Mouse (Mus musculus): Measurements from ENCODE around the gene Igsf10.
"Not testable (repeated sequence)": the region's sequence is repeated elsewhere in the genome, so short reads cannot be mapped to it uniquely, and the experiment has no call there.

Igsf10 gene

DNA sequence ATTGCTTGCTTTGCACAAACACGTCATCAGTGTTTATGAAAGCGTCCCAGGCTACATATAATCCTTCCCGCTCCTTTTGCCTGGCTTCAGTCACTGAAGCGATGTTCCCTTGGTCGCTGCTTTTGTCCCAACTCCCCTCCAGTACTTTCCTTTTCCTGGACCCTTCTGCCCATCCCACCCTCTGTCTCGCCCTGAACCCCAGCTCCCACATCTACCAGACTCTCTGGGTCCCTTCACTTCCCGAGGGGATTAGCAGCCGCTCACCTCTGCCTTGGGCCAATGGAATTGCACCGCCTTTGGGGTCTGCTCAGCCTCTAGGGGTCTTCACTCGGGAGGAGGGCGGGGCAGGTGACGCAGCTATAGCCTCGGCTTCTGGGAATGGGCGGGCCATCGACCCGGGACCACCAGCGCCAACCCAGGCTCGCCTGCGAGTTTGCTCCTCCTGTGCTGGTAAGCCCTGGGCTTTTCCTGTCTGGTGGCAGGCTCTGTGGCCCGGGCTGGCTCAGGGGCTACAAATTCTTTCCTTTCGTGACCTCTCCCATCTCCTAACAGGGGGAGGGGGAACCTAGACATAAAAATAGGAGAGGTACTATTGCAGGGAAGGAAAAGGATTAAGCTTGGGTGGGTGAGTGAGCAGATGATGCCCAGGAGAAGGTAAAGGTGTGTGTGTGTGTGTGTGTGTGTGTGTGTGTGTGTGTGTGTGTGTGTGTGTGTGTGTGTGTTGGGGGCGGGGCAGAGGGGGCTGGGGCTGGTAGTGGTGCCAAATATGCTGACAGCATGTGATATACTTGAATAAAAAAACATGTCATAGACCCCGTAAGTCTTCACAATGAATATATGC is at the start of gene Igsf10:
Gene Igsf10, minus strand, starts transcription at position 330 of the 841 bp plus-strand sequence.
- no peak for DNase-seq (ENCODE audit: low read depth)

DNA sequence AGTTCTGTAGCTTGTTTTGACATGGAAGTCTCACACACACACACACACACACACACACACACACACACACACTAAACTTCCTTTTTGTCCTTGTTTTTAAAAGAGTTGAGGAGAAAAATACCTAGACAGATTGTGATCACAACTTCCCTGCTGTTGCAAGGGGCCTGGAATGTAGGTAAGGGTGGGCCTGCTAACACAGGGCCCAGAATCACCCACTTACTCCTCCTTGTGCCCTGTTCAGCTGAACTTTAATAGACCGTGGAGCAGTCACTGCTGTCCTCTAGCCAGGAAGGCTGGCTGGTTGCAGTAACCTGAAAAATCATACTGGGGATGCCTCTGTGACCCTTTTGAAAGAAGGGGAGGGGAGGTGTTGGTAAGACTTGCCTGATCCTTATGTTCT is 41.4 kb upstream of the Igsf10 start:
- no peak for DNase-seq (ENCODE audit: low read depth)

DNA sequence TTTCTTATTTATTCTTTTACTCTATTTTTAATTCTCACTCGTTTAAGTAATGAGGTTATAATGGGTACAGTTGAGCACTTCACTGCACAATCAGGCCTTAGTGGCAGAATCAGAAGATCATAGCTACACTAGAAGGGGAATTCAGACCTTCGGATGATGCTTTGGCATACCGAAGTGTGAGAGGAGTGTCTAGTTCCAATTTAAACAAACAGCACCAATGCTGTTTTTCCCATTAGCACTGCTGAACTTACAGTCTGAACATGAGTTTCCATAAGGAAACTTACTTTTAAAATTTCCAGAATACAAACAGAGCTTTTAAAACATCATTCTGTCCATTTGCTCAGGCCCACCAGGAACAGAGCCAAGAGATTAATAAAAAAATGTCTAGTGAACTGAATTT is 40.8 kb upstream of the Igsf10 start:
- no peak for DNase-seq (ENCODE audit: low read depth)

DNA sequence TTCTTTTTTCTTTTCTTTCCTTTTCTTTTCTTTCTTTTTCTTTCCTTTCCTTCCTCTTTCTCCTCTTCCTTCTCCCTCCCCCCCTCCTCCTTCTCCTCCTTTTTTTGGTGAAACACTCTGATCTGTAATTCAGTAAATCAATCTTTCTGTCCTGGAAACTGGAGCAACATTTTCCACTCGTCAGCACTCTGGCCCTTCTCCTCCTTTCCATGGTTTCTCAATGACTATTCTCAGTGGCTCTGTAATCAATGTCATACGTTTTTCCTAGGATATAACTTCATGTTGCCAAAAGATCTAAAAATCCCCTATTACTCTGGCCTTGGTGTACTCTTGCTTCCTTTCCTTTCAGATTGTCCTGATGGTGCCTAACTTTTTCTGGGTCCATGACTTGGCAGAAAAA is 40.1 kb upstream of the Igsf10 start:
- DNase-seq (ENCODE audit: low read depth), result no peak

DNA sequence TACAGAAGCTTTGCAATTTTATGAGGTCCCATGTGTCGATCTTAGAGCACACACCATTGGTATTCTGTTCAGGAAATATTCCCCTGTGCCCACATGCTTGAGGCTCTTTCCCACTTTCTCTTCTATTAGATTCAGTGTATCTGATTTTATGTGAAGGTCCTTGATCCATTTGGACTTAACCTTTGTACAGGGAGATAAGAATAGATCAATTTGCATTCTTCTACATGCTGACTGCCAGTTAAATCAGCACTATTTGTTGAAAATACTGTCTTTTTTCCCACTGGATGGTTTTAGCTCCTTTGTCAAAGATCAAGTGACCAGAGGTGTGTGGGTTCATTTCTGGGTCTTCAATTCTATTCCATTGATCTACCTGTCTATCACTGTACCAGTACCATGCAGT is 34.6 kb upstream of the Igsf10 start:
- DNase-seq (ENCODE audit: low read depth), result not testable (repeated sequence)

DNA sequence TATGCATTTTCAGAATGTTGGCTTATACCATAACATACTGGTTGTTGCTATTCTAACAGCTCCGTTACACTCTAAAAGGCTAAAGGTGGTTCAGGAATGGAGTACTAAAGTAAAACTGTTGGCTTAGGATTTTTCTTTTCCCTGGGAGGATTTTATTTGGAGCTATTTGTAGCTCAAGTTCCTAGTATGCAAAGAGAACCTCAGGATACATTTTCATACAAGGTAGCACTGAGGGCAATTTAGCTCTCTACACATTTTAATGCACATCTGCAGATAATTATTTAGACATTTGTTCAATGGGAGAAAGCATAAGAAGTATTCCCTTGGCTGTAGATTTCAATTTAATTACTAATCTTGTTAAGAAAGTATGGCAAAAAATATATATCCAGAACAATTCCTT is 17.7 kb upstream of the Igsf10 start:
- no peak for DNase-seq (ENCODE audit: low read depth)

DNA sequence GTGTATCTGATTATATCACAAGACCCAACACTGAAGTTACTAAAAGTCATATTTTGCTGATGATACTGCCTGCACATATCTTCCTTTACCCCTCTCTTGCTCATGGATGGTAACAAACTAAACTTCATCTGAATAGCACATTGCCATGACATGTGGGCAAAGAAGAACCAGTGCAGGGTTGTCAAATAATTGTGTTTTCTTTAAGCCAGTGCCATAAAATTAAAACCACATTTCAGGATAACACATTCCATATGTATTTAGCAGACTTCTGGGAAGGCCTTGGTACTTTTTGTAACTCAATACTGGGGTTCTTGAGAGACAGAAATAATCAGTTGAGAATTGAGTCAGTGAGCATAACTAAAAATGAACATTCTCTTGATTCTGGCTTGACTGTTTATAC is 15.9 kb upstream of the Igsf10 start:
- DNase-seq (ENCODE audit: low read depth), result no peak

DNA sequence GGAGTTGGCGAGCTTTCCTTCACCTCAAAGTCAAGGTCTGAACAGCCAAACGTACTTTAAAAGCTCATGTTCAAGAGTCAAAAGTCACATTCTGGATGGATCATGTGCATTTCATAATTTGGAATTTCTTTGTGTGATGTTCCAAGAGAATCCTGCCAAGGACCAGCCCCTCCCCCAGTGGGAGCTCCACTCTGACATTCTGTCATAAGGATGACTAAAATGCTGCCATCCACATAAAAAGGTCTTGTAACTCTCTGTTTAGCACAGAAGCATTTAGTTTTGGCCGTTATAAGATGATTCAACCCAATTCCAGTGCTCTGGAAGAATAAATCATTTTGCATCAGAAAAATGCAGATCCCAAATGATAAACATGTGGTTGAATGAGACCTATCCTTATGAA is 10.0 kb upstream of the Igsf10 start:
- DNase-seq (ENCODE audit: low read depth), result no peak

DNA sequence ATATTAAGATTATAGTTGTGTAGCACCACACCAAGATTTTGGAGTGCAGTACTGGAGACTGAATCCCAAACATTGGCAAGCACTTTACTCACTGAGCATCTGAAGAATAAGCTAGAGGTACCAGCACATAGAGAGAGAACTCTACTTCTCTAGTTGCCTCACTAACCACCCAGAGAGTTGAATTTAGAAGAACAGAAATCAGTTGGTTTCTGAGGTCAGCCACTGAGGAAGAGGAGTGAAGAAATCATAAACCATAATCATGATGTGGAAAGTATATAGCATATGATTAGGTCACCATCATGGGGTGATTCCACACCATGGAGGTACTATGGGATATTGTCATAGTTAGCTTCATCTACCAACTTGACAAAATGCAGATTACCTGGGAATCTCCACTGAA is 7.6 kb upstream of the Igsf10 start:
- DNase-seq (ENCODE audit: low read depth), result no peak

DNA sequence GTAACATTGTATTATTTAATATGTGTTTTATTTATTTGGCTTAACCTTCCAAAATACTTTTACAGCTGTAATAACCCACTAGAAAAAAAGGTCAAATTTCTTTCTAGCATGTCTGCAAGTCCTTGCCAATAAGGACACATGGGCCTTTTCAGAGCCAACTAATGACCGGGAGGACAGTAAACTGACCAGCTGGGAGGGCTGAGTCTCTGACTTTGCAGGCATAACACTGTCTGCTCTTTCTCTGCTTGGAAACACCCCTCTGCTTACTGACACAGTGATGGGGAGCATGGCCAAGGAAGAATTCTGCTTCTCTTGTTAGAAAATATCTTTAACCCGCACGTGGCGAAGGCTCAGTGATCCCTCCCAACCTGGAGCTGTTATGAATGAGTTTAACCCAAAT is 1.2 kb downstream of the Igsf10 start:
- DNase-seq (ENCODE audit: low read depth), result no peak

DNA sequence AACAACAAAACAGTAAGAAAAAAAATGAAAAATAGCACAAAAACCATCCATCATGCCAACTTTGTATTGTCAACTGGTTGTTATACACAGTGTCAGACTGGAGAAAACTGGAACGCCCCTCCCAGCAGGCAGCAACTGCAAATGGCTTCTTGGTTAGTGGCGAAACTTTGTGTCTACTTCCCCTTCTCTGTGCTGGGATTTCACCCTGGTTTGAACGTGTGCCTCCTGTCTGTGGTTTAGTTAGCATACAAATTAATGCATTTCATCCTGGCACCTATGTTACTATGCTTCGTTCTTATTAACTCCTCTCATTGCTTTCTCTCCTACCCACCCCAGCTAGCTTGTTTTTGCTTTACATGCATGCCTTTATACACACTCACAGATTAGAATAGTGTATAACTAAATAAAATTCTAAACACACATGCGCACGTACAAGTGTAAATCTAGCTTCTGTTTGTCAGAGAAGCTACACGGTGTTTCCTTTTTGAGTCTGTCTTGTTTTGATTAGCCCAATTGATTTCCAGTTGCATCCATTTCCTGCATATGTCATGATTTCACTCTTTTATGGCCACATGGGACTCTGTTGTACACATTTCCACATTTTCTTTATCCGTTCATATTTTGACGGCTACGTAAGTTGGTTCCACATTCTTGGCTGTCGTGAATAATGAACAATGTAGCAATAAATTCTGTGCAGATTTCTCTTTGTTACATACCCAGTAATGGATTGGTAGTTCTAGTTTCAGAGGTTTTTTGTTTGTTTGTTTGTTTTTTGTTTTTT is 2.4 kb downstream of the Igsf10 start:
- DNase-seq (ENCODE audit: low read depth), result no peak

DNA sequence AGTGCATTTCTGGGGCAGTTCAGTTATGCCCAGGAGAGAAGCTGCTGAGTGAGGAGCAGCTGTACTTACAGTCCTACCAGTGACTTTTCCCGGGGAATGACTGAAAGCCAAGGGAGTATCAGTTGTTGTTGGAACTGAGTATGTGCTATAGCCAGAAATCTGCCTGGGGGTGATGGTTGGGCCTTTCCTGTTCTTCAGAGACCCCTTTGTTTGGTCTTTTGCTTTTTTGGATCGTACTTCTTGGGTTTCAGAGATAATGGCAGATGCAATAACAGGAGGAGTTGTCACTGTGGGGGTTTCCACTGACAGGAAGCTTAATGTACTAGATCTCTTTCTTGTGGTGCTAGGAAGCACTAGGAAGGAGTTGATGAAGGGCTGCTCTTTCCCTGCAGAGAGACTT is 15.7 kb downstream of the Igsf10 start:
- DNase-seq (ENCODE audit: low read depth), result no peak

DNA sequence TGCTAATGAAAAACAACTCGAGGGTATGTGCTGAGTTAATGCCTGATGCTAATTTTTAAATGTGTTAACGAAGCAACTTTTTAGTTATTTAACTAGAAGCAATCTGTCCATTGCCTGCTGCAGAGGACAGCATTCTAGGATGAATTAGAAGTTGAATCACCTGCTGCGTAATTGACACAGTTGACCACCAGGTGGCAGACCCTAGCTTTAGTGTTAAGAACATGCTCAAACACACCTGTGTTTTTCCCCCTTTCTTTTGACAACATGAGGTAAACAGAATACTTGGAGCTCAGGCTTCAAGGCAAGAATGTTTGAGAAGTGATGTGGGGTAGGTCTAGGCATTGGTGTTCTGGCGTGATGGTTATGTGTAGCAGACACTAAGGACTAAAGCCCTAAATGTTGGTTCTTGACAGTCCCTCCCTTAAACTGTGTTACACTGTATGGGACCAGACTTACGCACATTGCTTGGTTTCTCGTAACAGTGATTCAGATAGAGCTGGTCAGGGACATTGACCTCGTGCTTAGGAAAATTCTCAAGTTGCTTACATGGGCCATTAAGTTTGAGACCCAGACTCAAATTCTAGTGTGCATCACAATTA is 22.8 kb downstream of the Igsf10 start:
- peak; percentile 14 for DNase-seq (ENCODE audit: low read depth)

DNA sequence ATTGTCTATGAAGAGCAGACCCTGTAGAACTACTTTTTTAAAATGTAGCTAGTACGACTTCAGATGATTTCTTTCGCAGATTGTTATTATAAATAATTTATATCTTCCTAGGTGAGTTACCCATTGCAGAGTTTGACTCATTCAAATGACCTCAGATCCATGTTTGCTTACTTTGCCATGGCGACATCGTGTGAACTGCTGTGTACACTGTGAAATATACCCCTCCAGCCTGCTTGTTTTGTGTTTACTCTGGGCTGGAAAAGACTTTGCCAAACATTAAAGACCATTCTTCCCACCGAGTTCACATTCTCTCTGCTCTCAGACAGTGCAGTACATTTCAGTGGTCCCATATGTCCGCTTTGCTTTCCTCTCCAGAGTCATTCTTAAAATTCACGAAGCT is 28.1 kb downstream of the Igsf10 start:
- no peak for DNase-seq (ENCODE audit: low read depth)

DNA sequence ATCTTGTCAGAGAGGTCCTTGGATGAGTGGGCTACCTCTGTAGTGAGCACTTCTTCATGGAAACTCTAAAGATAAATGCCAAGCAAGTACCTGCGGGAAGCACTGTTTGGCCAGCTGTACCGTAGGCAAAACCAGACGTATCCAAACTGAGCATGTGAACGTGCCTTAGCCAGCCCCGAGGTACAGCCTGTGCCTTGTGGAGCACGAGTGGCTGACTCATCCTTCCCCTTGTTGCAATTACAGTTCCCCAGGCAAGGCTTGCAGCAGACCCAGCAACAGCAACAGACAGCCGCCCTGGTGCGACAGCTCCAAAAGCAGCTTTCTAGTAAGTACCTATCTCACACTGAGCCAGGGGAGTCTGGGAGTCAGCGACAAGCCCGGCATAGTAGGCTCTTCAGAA is 31.6 kb downstream of the Igsf10 start:
- no peak for DNase-seq (ENCODE audit: low read depth)

DNA sequence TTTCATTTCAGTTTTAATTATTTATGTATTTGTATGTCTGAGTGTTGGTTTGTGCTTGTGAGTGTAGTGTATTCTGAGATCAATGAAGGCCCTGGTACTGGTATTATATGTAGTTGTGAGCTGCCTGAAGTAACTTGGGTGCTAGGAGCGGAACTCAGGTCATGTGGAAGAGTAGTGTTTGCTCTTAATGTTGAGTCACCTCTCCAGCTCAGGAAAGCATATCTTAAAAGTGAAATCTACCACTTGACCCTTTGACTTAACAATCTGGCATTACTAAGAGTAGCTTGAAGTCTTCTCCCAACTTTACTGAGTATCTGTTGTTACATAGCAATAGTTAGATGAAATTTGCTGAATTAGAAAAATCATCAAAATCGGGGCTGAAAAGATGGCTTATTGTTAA is 38.7 kb downstream of the Igsf10 start:
- DNase-seq (ENCODE audit: low read depth), result no peak

DNA sequence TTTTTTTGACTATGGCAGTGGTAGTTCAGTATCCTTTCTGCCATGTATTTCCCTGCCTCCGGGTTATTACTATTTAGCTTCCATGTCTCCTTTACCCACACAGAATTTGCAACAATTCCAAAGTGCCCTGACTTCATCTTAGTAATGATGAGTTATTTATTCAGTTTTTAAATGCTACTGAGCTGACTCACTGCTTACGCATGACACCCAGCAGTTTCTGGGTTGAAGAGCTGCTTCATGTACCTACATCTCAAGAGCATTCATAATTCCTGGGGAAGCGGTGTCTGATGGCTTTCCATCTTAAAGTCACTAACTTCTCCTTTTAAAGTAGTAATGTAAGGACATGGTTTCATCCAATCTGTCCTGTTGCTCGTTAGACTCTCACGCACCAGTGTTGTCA is 39.2 kb downstream of the Igsf10 start:
- DNase-seq (ENCODE audit: low read depth), result no peak

DNA sequence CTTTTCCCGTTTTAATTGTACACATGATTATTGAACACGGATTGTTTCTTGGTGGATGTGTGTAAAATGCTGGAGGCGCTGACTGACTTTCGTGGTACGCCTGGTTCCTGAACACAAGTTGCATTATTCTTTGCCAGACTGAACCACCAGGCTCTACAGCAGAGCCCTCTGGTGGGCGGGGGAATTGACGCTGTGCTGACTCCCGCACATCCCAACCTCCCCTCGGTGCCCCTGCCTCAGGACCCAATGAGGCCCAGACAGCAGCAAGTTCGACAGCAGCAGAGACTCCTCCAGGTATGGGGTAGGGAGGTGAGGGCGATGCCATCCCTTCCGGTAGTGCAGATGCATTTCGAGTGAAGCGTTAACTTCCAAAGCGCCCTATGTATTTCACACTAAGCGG is 46.5 kb downstream of the Igsf10 start:
- DNase-seq (ENCODE audit: low read depth), result no peak

DNA sequence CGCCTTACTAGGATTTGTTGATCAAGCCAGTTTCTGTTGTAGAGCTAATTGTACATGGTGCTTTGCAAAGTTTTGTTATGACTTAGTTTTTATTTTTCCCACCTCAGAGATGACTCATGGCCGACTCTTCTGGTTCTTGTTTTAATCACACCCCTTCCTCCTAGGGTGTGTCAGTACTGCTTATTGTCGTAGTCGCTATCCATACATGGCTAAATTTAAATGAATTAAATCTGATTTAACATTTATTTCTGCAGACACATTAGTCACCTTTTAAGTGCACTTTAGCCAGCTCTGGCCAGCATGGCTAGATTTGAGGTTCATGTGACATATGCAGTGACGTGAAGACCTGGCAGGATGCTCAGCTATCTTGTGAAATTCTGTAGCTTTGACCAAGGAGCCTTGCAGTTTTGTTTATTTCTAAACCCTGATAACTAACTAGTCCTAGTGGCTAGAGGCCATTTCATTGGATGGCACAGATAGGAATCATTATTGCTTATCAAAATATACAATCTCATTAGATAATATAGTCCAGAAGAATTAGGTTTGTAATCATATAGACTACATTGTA is 47.5 kb downstream of the Igsf10 start:
- DNase-seq (ENCODE audit: low read depth), result no peak

DNA sequence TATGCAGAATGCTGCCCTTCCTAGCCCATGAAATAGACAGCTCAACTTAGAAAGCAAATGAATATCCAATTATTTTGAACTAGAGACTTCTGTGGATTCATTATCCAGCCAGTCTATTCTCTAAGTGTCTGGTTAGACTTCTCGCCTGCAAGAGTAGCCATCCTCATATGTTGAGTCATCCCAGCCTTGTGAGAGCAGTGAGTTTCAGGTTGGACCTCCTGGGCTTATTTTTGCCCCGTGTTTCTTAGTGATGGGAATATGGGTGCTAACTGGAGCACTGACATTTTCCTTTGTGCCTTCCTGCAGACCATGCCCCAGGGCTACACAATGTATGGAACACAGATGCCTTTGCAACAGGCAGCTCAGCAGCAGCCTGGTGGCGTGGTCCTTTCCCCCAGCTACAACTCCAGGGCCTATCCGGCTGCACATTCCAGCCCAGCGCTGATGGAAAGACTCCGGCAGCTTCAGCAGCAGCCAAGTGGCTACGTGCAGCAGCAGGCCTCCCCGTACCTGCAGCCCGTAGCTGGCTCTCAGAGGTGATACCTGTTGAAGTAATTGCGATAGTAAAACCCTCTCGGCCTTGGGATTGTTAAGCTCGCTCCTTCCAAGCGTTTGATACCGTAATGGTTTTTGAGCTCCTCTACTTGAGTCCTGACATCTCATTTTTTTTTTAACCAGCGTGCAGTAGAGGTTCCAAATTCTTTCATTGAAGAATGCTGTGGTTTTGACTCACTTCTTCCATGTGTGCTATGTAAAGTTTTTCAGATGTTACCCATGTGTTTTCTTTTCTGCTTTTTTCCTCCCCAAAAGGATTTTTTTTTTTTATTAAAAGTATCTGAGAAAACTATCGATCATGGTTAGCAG is 48.3 kb downstream of the Igsf10 start:
- no peak for DNase-seq (ENCODE audit: low read depth)

DNA sequence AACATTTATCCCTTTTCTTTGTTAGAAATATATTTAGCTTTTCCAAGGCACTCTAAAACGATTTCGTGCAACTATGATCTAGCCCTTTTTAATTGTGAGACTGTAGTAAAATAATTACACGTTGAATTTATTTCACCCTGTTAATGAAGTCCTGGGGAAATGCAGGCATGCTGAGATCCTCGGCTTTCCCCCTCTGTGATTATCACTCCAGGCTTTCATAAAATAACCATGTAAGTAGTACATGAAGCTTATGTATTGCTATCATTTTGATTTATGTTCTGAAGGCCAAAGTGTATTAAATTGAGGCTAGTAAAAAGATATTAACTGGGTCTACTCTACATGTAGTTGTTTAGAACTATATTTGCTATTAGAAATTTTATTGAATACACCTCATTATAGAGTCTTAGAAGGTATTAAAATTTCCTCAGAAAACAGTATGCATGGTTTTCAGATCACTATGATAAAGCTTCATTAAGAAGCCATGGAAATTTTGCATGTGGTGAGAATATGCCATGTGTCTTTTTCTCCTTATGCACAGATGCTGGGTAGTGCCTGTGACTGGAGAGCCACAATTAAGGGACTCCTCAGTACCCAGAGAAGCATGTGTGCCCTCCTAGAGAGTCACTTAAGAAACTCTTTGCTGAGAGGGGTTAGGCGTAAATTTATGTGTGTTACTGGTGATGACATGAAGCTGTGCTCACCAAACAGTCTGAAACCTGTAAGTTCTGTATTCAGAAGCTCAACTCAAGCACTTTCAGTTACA is 50.6 kb downstream of the Igsf10 start:
- DNase-seq (ENCODE audit: low read depth), result no peak
